Mouse (Mus musculus): ENCODE results near the gene Ankrd26.

The Ankrd26 gene

DNA sequence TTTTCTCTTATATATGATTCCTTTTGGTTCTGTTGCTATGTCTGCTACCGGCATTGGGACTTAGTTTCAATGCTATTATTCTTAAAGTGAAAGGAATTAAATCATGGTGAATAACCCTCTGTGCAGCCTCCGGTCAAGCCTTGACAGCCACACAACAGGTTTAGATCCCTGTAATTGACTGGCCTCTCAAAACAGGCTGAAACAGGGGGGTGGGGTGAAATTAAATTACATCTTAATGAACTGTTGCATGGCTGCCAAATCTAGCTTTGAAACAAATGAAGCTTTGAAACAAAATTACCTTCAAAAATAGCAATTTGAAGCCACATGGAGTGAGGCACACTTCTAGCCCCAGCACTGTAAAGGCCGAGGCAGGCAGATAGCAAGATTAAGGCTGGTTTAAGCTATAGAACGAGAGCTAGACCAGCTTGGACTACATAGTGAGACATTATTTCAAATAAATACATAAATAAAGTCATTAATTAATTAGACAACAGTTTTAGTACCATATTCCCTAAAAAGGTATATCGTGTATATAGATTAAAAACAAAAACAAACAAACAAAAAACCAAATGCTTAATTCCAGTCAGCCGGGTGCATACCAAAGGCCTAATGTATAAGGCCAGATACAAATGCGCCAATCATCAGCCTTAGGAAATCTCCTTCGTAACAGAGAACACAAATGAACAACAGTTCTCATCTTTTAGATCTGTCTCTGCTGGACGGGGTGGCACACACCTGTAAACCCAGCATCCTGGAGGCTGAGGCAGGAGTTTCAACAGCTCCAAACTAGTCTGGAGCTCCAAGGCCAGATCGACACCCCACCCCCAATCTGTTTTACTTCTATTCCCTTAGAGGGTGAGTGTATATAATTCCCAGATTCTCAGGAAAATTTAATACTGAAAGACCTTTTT is 83.9 kb downstream of the Ankrd26 start:
- DNase-seq, result no peak

DNA sequence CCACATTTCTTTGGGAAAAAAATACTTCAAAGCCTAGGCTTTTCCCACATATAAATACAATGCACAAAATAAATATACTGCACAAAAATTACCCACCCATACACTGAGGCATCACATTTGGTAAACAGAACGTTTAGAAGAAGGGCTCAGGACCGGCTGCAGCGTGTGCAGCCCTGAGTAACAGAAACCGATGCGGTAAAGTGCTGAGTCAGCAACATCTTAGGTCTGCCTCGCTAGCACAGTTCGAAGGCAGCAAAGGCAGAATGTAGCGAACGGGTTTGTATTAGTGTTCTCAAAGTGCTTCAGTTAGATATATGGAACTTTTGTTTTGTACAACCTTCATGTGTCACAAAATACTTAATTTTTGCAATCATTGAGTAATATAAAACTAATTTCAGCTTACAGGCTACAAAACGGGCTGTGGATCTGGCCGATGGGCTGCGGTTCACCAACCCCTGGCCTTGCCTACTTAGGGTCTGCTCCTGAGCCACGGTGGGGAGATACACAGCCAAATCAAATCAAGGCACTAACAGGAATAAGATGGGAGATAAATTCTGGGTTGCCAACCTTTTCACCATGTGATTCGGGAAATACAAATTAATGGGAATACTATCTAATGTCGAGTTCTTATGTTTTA is 99.8 kb downstream of the Ankrd26 start:
- no peak for DNase-seq

DNA sequence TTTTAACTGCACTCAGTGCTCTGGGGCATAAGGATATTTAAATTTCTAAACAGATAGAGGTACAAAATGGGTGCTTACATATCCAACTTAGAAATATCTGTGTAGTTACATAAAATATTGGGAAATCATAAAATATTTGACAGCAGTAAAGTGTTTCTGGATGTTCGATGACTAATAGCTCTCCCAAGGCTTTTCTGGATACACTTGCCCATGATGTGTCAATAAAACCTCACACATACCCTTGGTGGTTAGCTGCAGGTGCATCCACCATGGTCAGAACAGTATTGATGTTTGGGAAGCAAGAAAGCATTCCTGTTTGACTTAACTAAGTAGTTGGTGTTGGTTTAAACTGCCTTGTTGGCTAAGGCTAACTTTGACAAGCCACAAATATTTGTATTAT is 104.3 kb downstream of the Ankrd26 start:
- DNase-seq, result no peak

DNA sequence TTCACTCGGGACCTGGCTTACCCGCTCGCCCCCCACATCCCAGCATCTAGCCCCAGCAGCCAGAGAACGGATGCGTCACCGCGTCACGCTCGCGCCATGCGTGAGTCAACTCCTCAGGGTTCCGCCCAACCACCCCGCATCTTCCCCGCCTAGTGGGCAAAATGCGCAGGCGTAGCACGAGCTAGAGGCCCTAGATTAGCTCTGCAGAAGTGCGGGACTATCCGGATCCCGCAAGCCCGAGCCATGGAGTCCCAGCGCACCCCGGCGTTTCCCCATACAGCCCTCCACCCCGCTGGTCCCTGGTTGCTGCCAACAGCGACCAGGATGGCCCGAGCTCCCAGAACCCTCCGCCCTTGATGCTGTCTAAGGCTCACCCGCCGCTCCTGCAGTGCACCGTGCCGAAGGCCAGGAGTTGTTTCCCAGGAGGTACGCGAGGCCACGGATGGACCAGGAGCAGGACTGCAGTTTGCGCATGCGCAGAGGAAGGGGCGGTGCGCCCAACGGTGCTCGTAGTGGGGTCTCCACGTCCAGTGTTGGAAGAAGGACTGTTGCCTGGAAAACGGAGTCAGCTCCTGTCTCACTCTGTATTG is 106.9 kb downstream of the Ankrd26 start, which contains the start of gene Zfp248:
Gene Zfp248 (minus strand): TSS at position 487 of the 590 bp plus-strand sequence.
- peak; percentile 93 for DNase-seq

DNA sequence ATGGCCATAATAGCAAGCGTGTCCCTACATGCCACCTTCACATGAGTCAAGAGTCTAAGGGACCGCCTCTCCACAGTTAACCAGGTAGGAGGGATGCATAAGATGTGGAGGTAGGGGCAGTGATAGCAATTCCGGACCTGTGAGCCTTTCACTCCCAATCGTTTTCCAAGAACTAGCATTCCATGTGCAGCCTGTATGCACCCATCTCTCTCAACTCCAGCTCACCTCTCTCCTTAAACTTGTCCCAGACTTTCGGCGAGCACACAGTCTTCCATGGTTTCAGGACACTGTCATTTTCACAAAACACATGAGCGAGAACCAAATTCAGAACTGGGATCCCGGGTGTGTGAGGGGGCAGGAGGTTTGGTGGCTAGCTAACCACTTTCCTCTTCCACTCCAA is 107.6 kb downstream of the Ankrd26 start:
- DNase-seq, result no peak

Data from lung, postnatal 10 days (tissue).